Mouse (Mus musculus) kidney, adult 9 months (tissue): Measurements from ENCODE around the gene 4933434E20Rik.
A peak's percentile ranks its signal among the peaks of the same experiment; 100 is the strongest.

Source experiments
- DNase-seq: peaks from one replicate; pipeline ENCODE4 v3.0.0; 2022

Gene 4933434E20Rik

GRCm38 (mm10) chr3:90081365-90082240, 30.2 kb downstream of the 4933434E20Rik start:
- DNase-seq = peak; percentile 81

- peak; percentile 34 for DNase-seq
These were observed 31.6 kb downstream of the 4933434E20Rik start for GRCm38 (mm10) chr3:90083034-90083433.

GRCm38 (mm10) chr3:90083698-90084324, 32.4 kb downstream of the 4933434E20Rik start:
- no peak for DNase-seq

- no peak for DNase-seq
These were observed 33.4 kb downstream of the 4933434E20Rik start for GRCm38 (mm10) chr3:90084790-90085189.

- DNase-seq = no peak
These were observed 33.8 kb downstream of the 4933434E20Rik start for GRCm38 (mm10) chr3:90085281-90085680.

- DNase-seq = no peak
These were observed 34.6 kb downstream of the 4933434E20Rik start for GRCm38 (mm10) chr3:90086068-90086467.

GRCm38 (mm10) chr3:90088617-90089016, 37.2 kb downstream of the 4933434E20Rik start:
- DNase-seq = no peak

GRCm38 (mm10) chr3:90090892-90091291, 39.5 kb downstream of the 4933434E20Rik start:
- DNase-seq = no peak

- DNase-seq = no peak
These were observed 43.0 kb downstream of the 4933434E20Rik start for GRCm38 (mm10) chr3:90094453-90094852.

- DNase-seq = no peak
These were observed 46.5 kb downstream of the 4933434E20Rik start for GRCm38 (mm10) chr3:90097928-90098327.

GRCm38 (mm10) chr3:90101010-90101409, 49.6 kb downstream of the 4933434E20Rik start:
- no peak for DNase-seq

GRCm38 (mm10) chr3:90101673-90102072, 50.2 kb downstream of the 4933434E20Rik start:
- no peak for DNase-seq

GRCm38 (mm10) chr3:90102239-90102638, 50.8 kb downstream of the 4933434E20Rik start:
- DNase-seq = no peak

GRCm38 (mm10) chr3:90103176-90103575, 51.7 kb downstream of the 4933434E20Rik start:
- no peak for DNase-seq

GRCm38 (mm10) chr3:90103938-90104337, 52.5 kb downstream of the 4933434E20Rik start, which contains the start of gene Nup210l:
Gene Nup210l, plus strand, starts transcription at chr3:90104132.
- DNase-seq = no peak

- no peak for DNase-seq
These were observed 60.3 kb downstream of the 4933434E20Rik start for GRCm38 (mm10) chr3:90111706-90112105.

- peak; percentile 27 for DNase-seq
These were observed 62.9 kb downstream of the 4933434E20Rik start for GRCm38 (mm10) chr3:90114342-90114741.

GRCm38 (mm10) chr3:90115526-90115925, 64.1 kb downstream of the 4933434E20Rik start:
- DNase-seq = no peak
